Mouse (Mus musculus): Measurements from ENCODE around the gene Fam19a1. TPM values are rescaled to one million over a fixed set of nuclear protein-coding genes. Genes with fewer than 3 reads are reported as not detected.

Fam19a1 gene
- polyA plus RNA-seq, 1 experiment = 0.99 TPM

DNA sequence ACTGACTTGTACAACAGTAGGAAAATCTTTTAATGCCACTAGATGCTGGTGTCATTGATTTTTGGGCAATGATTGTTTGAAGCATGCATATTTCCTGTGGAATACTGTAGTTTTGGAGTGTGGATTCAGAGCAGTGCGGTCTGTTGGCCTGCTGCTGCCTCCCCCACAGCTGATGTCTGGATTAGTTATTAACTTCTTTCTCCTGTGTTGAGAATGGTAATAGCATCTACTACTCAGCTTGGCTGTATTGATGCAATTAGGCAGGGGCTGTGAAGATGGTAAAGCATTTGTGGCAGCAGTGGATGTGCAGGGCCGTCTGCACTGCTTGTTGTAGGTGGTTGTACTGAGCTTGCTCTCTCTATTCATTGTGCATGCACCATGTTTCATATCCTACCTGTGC, 326.5 kb downstream of the Fam19a1 start:
- Histone ChIP-seq H3K27ac (replicated peaks; ENCODE audit: low read depth, low read length) (no peak overlapping the region), H3K4me1 (ENCODE audit: control insufficient read depth, insufficient read depth, insufficient read length, low read length) (no peaks in the 10 kb centered on the region), H3K4me3 (ENCODE audit: insufficient read depth, low read depth, low read length) (no peak overlapping the region)

DNA sequence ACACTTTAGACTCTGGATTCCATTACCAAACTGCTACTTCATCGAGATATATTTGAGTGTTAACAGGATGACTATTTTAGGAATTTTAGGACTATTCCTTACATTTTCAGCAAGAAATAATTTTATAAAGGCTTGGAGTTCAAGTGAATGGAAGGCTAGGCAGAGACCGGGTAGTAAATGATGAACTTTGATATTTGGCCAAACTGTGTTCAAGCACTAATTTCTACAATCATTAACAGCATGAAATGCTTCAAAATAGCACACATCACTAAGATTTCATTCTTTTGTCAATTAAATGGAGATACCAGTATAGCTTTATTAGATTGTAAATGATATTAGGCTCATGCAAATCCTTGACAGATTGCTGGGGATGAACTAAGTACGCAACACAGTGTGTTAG, 329.0 kb downstream of the Fam19a1 start:
- no peak overlapping the region for H3K4me3 ChIP-seq (ENCODE audit: insufficient read depth, low read depth, low read length)
- no peaks in the 10 kb centered on the region for H3K4me1 ChIP-seq (ENCODE audit: control insufficient read depth, insufficient read depth, insufficient read length, low read length)
- no peak overlapping the region for H3K27ac ChIP-seq (replicated peaks; ENCODE audit: low read depth, low read length)

DNA sequence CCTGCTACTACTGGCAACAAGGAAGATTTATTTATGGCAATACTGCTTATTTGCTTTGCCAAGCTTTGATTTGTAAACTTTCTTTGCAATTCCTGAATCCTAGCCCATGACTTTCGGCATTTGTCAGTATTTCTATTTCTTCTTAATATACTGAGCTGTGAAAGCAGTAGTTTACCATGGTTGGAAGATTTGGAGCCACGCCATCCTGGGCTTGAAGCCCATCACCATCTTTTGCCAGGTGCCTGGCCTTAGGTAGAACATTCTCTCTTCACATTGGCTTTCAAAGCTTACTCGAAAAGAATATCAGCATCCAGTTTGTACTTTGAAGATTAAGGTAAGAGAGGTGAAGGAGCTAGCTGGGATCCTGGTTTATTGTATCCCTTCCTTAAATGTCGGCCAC, 334.5 kb downstream of the Fam19a1 start:
- Histone ChIP-seq H3K4me3 (ENCODE audit: insufficient read depth, low read depth, low read length) (no peak overlapping the region), H3K27ac (replicated peaks; ENCODE audit: low read depth, low read length) (no peak overlapping the region), H3K4me1 (ENCODE audit: control insufficient read depth, insufficient read depth, insufficient read length, low read length) (no peaks in the 10 kb centered on the region)

DNA sequence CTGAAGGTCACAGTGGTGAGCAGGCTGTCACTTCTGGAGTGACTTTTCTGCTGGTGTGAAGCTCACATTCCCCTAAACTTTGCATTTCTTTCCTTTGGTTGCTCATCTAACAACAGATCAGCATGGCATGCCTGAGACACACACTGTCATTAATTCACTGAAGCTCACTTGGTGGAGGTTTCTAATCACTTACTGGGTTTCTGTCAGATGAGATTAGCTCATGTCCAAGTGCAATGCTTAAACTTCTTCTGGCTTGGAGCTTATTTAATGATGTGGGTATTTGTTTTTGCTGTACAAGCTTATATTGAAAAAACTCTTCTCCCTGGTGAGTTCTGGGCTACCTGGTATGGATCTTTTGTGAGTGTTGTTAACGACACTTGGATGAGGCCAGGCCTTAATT, 343.3 kb downstream of the Fam19a1 start:
- no peak overlapping the region for H3K4me3 ChIP-seq (ENCODE audit: insufficient read depth, low read depth, low read length)
- H3K27ac ChIP-seq (replicated peaks; ENCODE audit: low read depth, low read length) = no peak overlapping the region
- H3K4me1 ChIP-seq (ENCODE audit: control insufficient read depth, insufficient read depth, insufficient read length, low read length) = no peaks in the 10 kb centered on the region

DNA sequence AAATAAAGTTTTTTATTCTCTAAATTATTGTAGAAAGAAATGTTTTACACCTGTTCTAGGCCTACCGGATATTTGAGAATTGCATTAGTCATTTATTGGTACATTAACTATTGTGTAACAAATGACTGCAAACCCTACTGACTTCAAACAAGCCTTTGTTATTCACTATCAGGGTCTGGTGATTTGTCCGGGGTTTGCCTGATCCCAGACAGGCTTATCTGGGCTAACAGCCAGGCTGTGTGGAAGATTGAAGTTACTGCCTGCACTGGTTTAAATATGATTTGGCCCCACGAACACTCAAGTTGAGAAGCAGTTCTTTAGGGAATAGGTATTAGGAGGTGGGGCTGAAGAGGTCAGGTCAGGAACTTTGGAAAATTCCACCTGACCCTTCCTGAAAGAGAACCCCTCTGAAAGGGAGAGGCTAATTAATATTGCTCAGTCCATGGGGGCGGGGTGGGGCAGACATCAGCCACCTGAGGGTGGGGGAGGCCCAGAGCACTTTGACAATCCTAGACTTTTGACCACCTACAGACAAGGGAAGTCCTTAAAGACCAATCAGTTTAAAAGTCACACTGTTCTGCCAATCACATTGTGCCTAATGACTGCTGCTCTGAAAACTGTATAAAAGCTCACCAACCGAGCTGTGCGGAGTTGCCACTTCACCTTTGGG, 344.8 kb downstream of the Fam19a1 start:
- no peak overlapping the region for H3K27ac ChIP-seq (replicated peaks; ENCODE audit: low read depth, low read length)
- no peak overlapping the region for H3K4me3 ChIP-seq (ENCODE audit: insufficient read depth, low read depth, low read length)
- no peaks in the 10 kb centered on the region for H3K4me1 ChIP-seq (ENCODE audit: control insufficient read depth, insufficient read depth, insufficient read length, low read length)

GRCm38 (mm10) chr6:96459041-96459440, 346.1 kb downstream of the Fam19a1 start:
- no peak overlapping the region for H3K27ac ChIP-seq (replicated peaks; ENCODE audit: low read depth, low read length)
- no peak overlapping the region for H3K4me3 ChIP-seq (ENCODE audit: insufficient read depth, low read depth, low read length)
- H3K4me1 ChIP-seq (ENCODE audit: control insufficient read depth, insufficient read depth, insufficient read length, low read length) = no peaks in the 10 kb centered on the region

GRCm38 (mm10) chr6:96499464-96499863, 386.5 kb downstream of the Fam19a1 start:
- H3K4me3 ChIP-seq (ENCODE audit: insufficient read depth, low read depth, low read length) = no peak overlapping the region
- H3K27ac ChIP-seq (replicated peaks; ENCODE audit: low read depth, low read length) = no peak overlapping the region
- H3K4me1 ChIP-seq (ENCODE audit: control insufficient read depth, insufficient read depth, insufficient read length, low read length) = no peaks in the 10 kb centered on the region

GRCm38 (mm10) chr6:96541600-96541999, 428.6 kb downstream of the Fam19a1 start:
- H3K4me3 ChIP-seq (ENCODE audit: insufficient read depth, low read depth, low read length) = no peak overlapping the region
- no peaks in the 10 kb centered on the region for H3K4me1 ChIP-seq (ENCODE audit: control insufficient read depth, insufficient read depth, insufficient read length, low read length)
- H3K27ac ChIP-seq (replicated peaks; ENCODE audit: low read depth, low read length) = no peak overlapping the region

DNA sequence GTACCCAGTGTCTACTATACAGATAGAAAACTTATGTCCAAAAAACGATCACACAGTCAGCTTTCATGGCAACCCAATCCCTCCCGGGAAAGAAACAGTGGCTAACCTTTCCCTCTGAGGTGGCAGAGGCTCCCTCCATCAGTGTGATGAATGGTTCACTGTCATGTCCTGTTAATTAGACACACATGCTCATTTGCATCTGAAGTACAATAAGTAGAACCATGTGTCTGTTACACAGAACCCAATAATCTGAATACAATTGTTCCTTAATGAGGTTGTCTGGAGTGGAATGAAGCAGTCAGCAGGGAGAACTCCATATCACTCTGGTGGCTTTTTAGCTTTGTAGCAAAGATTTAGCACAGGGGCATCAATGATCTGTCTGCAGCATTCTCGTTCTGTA, 431.9 kb downstream of the Fam19a1 start:
- Histone ChIP-seq H3K27ac (replicated peaks; ENCODE audit: low read depth, low read length) (no peak overlapping the region), H3K4me3 (ENCODE audit: insufficient read depth, low read depth, low read length) (no peak overlapping the region), H3K4me1 (ENCODE audit: control insufficient read depth, insufficient read depth, insufficient read length, low read length) (no peaks in the 10 kb centered on the region)

DNA sequence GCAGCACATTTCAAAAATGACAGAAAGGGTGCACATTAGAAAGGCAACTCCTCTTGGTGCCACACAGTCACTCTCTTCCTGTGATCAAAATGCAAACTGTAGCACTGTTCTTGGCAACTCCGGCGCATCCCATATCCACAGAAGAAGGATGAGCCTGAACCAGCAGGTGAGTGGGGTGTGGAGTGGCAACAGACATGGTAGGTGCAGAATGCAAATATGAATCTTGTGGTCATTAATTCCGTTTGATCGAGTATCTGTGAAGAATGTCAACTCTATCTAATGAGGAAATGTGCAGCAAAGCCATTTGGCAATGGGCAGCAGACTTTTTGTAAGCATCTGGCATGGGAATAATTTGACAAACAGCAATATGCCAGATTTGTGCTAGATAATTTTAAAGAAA, 437.5 kb downstream of the Fam19a1 start:
- Histone ChIP-seq H3K27ac (replicated peaks; ENCODE audit: low read depth, low read length) (no peak overlapping the region), H3K4me3 (ENCODE audit: insufficient read depth, low read depth, low read length) (no peak overlapping the region), H3K4me1 (ENCODE audit: control insufficient read depth, insufficient read depth, insufficient read length, low read length) (no peaks in the 10 kb centered on the region)

DNA sequence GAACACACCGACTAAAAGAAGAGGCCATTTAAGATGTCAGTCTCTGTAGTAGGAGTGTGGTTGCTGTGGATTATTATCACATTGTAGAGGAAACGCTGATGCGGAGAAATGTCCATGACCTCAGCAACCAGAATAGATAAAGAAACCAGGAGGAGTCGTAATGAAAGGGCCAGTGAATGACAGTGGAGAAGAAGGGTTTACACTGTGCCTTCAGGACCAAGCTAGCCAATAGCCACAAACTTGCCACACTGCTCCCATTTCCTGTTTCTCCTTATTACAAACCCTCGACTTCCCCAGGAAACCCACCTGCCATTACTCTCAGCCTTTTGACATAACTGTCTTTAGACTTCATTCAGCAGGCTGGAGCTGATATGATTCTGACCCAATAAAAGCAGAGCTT, 465.7 kb downstream of the Fam19a1 start:
- H3K4me3 ChIP-seq (ENCODE audit: insufficient read depth, low read depth, low read length) = no peak overlapping the region
- H3K4me1 ChIP-seq (ENCODE audit: control insufficient read depth, insufficient read depth, insufficient read length, low read length) = no peaks in the 10 kb centered on the region
- no peak overlapping the region for H3K27ac ChIP-seq (replicated peaks; ENCODE audit: low read depth, low read length)

DNA sequence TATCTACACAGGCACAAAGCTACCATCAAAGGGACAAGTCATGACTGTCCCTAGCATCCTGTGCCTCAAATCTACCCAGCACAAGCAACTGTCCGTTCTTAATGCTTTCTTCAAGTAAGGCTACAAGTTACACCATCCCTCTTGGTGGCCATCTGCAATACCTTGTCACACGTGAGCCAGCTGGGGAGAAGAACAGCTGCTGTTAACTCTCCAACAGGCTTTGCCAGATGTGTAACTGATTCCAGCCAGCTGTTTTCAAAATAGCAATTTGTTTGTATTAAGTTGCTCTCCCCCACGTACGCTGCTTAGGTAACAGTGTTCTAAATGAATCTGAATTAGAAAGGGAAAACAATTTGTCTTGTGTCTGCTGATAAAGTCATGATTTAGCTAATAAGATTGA, 467.8 kb downstream of the Fam19a1 start:
- Histone ChIP-seq H3K4me3 (ENCODE audit: insufficient read depth, low read depth, low read length) (no peak overlapping the region), H3K4me1 (ENCODE audit: control insufficient read depth, insufficient read depth, insufficient read length, low read length) (no peaks in the 10 kb centered on the region), H3K27ac (replicated peaks; ENCODE audit: low read depth, low read length) (no peak overlapping the region)

DNA sequence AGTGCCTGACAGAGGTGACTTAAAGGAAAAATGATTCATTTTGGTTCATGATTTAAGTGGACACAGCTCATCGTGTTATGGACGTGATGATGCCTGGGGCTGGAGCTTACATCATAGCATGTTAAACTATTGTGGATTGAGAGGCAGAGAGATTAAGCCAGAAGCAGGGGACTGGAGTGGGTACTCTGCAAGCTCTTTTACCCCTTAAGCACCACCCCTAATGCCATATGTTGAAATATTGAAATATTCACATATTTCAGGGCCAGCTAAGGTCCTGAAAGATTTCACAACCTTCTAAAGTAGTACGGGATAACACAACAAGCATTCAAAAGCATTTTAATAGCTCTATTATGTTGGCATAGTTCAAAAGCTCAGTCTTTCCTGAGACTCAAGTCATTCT, 468.2 kb downstream of the Fam19a1 start:
- Histone ChIP-seq H3K4me1 (ENCODE audit: control insufficient read depth, insufficient read depth, insufficient read length, low read length) (no peaks in the 10 kb centered on the region), H3K27ac (replicated peaks; ENCODE audit: low read depth, low read length) (no peak overlapping the region), H3K4me3 (ENCODE audit: insufficient read depth, low read depth, low read length) (no peak overlapping the region)

- H3K4me3 ChIP-seq (ENCODE audit: insufficient read depth, low read depth, low read length) = no peak overlapping the region
- no peaks in the 10 kb centered on the region for H3K4me1 ChIP-seq (ENCODE audit: control insufficient read depth, insufficient read depth, insufficient read length, low read length)
- H3K27ac ChIP-seq (replicated peaks; ENCODE audit: low read depth, low read length) = no peak overlapping the region
Measured at GRCm38 (mm10) chr6:96587427-96587826, 474.5 kb downstream of the Fam19a1 start.

DNA sequence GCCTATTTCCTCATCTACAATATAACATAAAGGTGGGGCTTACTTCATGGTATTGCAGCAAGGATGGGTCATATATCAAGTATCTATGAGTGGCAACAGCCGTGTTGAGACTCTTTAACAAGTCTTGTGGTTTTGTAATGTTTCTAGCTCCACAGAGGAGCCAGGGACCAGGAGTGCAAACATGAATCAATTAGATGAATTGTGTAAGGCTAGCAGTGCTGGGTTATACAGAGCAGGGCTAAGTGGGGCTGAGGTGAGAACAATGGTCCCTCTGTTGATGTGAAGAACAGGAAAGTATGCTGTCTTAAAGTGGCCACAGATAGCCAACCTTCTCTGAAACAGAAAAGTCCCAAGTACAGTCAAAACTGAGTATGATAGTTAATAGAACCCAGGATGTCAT, 480.1 kb downstream of the Fam19a1 start:
- H3K4me1 ChIP-seq (ENCODE audit: control insufficient read depth, insufficient read depth, insufficient read length, low read length) = no peaks in the 10 kb centered on the region
- no peak overlapping the region for H3K27ac ChIP-seq (replicated peaks; ENCODE audit: low read depth, low read length)
- no peak overlapping the region for H3K4me3 ChIP-seq (ENCODE audit: insufficient read depth, low read depth, low read length)

- no peak overlapping the region for H3K27ac ChIP-seq (replicated peaks; ENCODE audit: low read depth, low read length)
- no peak overlapping the region for H3K4me3 ChIP-seq (ENCODE audit: insufficient read depth, low read depth, low read length)
- no peaks in the 10 kb centered on the region for H3K4me1 ChIP-seq (ENCODE audit: control insufficient read depth, insufficient read depth, insufficient read length, low read length)
Measured at GRCm38 (mm10) chr6:96595201-96595600, 482.2 kb downstream of the Fam19a1 start.

DNA sequence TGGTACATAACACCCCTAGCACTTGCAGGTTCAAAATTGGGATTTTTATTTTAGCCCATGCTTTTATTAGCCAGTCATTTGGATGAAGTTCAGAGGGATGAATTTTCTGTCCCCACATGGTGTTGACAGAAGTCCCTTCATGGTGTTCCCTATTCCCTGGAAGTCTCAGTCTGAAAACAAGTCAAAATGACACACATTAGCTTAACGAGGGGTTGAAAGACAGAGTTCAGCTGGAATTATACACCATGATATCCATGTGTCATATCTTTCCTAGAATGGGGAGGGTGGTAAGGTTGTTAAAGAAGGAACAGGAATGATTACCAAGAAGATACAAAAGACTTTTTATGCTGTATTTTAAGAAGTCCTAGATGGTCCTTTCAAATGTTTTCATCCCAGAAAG, 511.2 kb downstream of the Fam19a1 start:
- no peak overlapping the region for H3K4me3 ChIP-seq (ENCODE audit: insufficient read depth, low read depth, low read length)
- H3K27ac ChIP-seq (replicated peaks; ENCODE audit: low read depth, low read length) = no peak overlapping the region
- H3K4me1 ChIP-seq (ENCODE audit: control insufficient read depth, insufficient read depth, insufficient read length, low read length) = no peaks in the 10 kb centered on the region

All from brown adipose tissue, adult 24 weeks (tissue).